Mouse (Mus musculus): ENCODE results near the gene Il16. TPM values are rescaled to one million over a fixed set of nuclear protein-coding genes. Genes with fewer than 3 reads are reported as not detected.
A peak's percentile ranks its signal among the peaks of the same experiment; 100 is the strongest.

The Il16 gene
- total and polyA plus RNA-seq, 2 experiments from 2014 or later: 3.3 to 4.3 TPM

DNA sequence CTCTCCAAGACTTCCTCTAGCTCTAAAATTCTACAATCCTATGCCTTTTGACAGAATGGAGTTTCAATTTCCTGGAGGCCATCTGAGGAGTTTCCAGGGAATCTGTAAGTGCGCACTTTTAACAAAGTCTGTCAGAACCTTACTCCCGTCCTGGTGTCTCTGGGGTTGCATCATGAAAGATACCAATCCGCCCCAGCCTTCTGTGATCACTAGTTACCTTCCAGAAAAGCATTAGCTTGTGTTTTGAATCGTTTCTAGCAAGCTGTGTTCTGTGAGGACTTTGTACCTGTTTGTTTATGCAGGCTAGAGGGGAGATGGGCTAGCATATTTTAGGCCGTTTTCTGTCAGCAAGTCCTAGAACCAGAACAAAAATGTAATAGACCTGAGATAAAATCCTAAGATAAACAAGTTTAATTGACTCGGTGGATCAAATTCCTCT, 112.8 kb downstream of the Il16 start:
- H3K27me3 ChIP-seq (ENCODE audit: control insufficient read depth, insufficient read depth, low read length): no peaks in the 10 kb centered on the region
- DNase-seq (ENCODE audit: low spot score): no peak
- peak overlapping the region; percentile 83 for H3K4me2 ChIP-seq (ENCODE audit: low read depth, low read length)
- WGBS: 20% methylated on average over 6 of the region's 6 CpGs
- H3K27ac ChIP-seq (ENCODE audit: low read depth): peak overlapping the region; percentile 66
- ATAC-seq (ENCODE audit: insufficient read depth, low read depth): no peak
- TF ChIP-seq CTCF (IDR thresholded peaks at IDR 0.05; ENCODE audit: low read depth): no peak
- TF ChIP-seq EP300 (IDR thresholded peaks at IDR 0.05; ENCODE audit: low read depth): no peak
- H3K9ac ChIP-seq (replicated peaks; ENCODE audit: low read depth, low read length): peak overlapping the region; percentile 68; the same call in 1 of the 2 replicates
- H3K9me3 ChIP-seq (replicated peaks; ENCODE audit: control insufficient read depth, low read length): no peaks in the 10 kb centered on the region
- peaks cover 25% of the 10 kb centered on the region for H3K36me3 ChIP-seq (replicated peaks; ENCODE audit: control insufficient read depth, insufficient read depth, low read length)
- H3K4me1 ChIP-seq (ENCODE audit: control insufficient read depth, insufficient read depth): peaks cover 21% of the 10 kb centered on the region
- H3K4me3 ChIP-seq (ENCODE audit: low read depth, low read length): peak overlapping the region; percentile 73

DNA sequence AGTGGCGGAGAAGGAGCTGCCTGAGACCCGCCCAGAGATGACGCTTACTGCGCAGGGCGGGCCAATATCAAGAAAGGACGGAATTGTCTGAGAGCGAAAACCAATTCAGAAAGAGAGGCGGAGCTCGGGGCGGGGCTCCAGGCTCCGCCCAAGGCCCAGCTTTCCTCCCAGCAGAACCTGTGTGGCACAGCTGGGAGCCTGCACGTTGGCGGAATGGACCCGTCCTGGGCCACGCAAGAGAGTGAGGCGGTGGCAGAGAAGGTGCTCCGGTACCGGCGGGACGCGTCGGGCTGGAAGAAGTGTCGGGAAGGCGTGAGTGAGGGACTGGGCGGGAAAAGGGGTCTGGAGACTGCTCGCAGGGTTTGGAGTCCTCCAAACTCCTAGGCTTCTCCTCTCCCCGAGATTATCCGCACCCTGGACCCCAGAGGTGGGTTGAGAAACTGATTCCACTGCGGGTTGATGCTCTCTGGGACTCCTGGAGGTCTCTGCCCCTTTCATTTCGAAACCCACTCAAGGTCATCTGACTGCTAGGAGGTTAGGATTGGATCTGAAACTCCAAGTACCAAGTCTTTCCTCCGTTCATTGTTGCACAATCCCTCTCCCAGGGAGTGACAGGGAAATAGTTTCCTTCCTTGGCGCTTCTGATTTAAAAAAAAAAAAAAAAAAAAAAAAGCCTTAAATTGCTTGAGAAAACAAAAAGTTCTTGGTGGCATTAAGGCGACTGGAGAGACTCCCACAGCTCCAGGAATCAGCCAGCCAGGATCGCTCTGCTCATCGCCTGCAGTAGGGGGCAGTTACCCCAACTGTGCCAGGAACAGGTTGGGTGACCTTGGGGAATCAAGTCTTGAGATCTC, 113.5 kb downstream of the Il16 start, which contains the start of gene Stard5:
Stard5 (plus strand) TSS at position 132 of the 854 bp plus-strand sequence.
- H3K4me3 ChIP-seq (ENCODE audit: low read depth, low read length): peak within 1 kb of the TSS; percentile 73
- H3K4me2 ChIP-seq (ENCODE audit: low read depth, low read length): peak within 1 kb of the TSS; percentile 83
- peak within 1 kb of the TSS; percentile 66 for H3K27ac ChIP-seq (ENCODE audit: low read depth)
- DNase-seq (ENCODE audit: low spot score) (peak; percentile 96), ATAC-seq (ENCODE audit: insufficient read depth, low read depth) (peak; percentile 98)
- WGBS: under 1% methylated on average over 35 of the region's 35 CpGs
- no peaks in the 10 kb centered on the region for H3K27me3 ChIP-seq (ENCODE audit: control insufficient read depth, insufficient read depth, low read length)
- TF ChIP-seq EP300 (IDR thresholded peaks at IDR 0.05; ENCODE audit: low read depth) (no peak), CTCF (IDR thresholded peaks at IDR 0.05; ENCODE audit: low read depth) (0 out of 2 replicates have a peak, but pooled peaks have one; percentile 8)
- H3K9ac ChIP-seq (replicated peaks; ENCODE audit: low read depth, low read length): peak within 1 kb of the TSS; percentile 68
- no peaks in the 10 kb centered on the region for H3K9me3 ChIP-seq (replicated peaks; ENCODE audit: control insufficient read depth, low read length)
- peaks cover 18% of the 10 kb centered on the region for H3K36me3 ChIP-seq (replicated peaks; ENCODE audit: control insufficient read depth, insufficient read depth, low read length)
- H3K4me1 ChIP-seq (ENCODE audit: control insufficient read depth, insufficient read depth): peaks cover 21% of the 10 kb centered on the region

DNA sequence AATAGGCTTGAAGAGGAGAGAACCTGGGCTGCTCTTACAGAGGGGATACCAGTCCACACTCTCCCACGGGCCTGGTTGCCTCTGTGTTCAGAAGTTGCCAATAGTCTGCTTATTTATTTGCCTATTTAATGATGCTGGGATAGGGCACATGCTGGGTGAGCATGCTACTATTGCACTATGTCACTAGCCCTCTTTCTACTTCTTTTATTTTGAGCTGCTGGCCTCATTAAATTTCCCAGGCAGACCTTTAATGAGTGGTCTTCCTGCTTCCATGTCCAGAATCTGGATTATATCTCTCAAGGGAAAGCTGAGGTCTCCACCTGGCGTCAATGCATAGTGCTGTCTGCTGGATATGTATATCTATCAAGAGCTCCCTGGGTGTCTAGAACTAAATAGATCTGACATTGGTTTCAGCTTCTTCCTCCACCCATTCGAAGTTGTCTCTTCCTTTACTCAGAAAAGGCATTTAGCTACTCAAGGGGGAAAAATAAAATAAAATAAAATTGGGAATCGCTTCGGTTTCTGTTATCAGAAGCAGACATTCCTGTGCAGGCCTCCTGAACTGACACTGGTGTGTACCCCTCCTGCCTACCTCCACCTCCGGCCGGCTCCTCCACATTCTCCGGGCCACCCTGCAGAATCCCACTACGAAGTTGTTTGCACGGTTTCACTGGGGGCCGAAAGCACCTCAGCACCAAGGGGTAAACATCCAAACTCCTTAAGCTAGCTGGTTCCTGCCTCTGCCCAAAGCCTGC, 114.3 kb downstream of the Il16 start:
- H3K4me3 ChIP-seq (ENCODE audit: low read depth, low read length): peak overlapping the region; percentile 73
- WGBS: 6% methylated on average over 11 of the region's 11 CpGs
- peaks cover 21% of the 10 kb centered on the region for H3K4me1 ChIP-seq (ENCODE audit: control insufficient read depth, insufficient read depth)
- H3K27ac ChIP-seq (ENCODE audit: low read depth): peak overlapping the region; percentile 59
- H3K27me3 ChIP-seq (ENCODE audit: control insufficient read depth, insufficient read depth, low read length): no peaks in the 10 kb centered on the region
- peak overlapping the region; percentile 83 for H3K4me2 ChIP-seq (ENCODE audit: low read depth, low read length)
- DNase-seq (ENCODE audit: low spot score): no peak
- peak overlapping the region; percentile 68 for H3K9ac ChIP-seq (replicated peaks; ENCODE audit: low read depth, low read length)
- ATAC-seq (ENCODE audit: insufficient read depth, low read depth): no peak
- no peak for TF ChIP-seq EP300 (IDR thresholded peaks at IDR 0.05; ENCODE audit: low read depth)
- TF ChIP-seq CTCF (IDR thresholded peaks at IDR 0.05; ENCODE audit: low read depth): 0 out of 2 replicates have a peak, but pooled peaks have one; percentile 3
- peaks cover 10% of the 10 kb centered on the region for H3K36me3 ChIP-seq (replicated peaks; ENCODE audit: control insufficient read depth, insufficient read depth, low read length)
- H3K9me3 ChIP-seq (replicated peaks; ENCODE audit: control insufficient read depth, low read length): no peaks in the 10 kb centered on the region

DNA sequence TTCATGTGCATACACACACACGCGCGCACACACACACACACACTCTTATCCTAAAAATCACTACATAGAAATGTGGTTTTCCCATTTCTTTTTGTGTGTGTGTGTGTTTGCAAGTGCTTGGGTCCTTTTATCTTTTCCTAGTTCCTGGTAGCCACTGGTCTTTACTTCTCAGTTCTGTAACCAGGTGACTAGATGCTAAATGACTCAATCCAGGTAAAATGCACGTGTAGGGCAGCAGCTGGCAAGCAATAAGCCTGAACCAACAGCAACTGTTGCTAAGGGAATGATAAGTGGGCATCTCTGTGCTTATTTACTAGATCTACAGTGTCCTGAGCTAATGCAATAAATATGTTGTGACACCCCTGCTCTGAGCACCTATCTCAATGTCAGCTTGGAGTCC, 118.2 kb downstream of the Il16 start:
- Histone ChIP-seq H3K4me1 (ENCODE audit: control insufficient read depth, insufficient read depth) (peaks cover 8% of the 10 kb centered on the region; the same call in 1 of the 2 replicates), H3K4me3 (ENCODE audit: low read depth, low read length) (no peak overlapping the region), H3K27me3 (ENCODE audit: control insufficient read depth, insufficient read depth, low read length) (no peaks in the 10 kb centered on the region), H3K9me3 (replicated peaks; ENCODE audit: control insufficient read depth, low read length) (no peaks in the 10 kb centered on the region), H3K9ac (replicated peaks; ENCODE audit: low read depth, low read length) (no peak overlapping the region), H3K36me3 (replicated peaks; ENCODE audit: control insufficient read depth, insufficient read depth, low read length) (no peaks in the 10 kb centered on the region), H3K27ac (ENCODE audit: low read depth) (no peak overlapping the region), H3K4me2 (ENCODE audit: low read depth, low read length) (no peak overlapping the region)
- no peak for DNase-seq (ENCODE audit: low spot score)
- TF ChIP-seq CTCF (IDR thresholded peaks at IDR 0.05; ENCODE audit: low read depth): no peak
- TF ChIP-seq EP300 (IDR thresholded peaks at IDR 0.05; ENCODE audit: low read depth): no peak
- 85% methylated on average over 4 of the region's 4 CpGs for WGBS
- no peak for ATAC-seq (ENCODE audit: insufficient read depth, low read depth)

DNA sequence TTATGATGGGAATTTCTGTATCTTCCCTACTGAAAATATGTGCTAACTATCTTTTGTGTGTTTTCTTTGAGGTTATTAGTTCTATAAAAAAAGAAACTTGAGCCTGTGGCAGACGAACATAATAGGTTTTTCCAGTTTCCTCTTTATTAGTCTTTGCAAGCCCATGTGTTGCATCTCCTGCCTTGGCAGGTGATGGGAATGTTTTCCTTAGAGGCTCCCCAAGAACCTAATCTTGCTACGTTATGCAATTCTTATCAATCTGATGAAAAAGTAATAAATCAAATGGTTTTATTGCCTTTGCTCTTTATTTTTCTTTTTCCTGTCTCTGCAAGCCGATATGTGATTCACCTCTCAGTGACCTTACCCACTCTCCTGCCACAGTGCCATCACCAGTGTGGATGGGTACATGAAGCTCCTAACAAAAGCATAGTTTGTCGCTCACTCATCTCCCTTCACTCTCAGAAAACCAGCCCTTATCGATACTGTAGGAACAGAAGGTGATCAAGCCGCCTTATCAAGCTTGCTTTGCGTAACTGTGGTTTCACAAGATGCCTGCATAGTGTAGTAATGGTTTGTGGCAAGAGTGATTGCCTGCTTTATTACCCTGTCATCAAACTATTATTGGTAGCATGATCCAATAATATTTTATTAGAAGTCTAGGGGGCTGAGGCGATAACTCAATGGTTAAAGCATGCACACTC, 118.8 kb downstream of the Il16 start:
- H3K27me3 ChIP-seq (ENCODE audit: control insufficient read depth, insufficient read depth, low read length): no peaks in the 10 kb centered on the region
- no peak for ATAC-seq (ENCODE audit: insufficient read depth, low read depth)
- H3K4me2 ChIP-seq (ENCODE audit: low read depth, low read length): no peak overlapping the region
- WGBS: 63% methylated on average over 8 of the region's 8 CpGs
- H3K4me1 ChIP-seq (ENCODE audit: control insufficient read depth, insufficient read depth): peaks cover 7% of the 10 kb centered on the region; the same call in 1 of the 2 replicates
- DNase-seq (ENCODE audit: low spot score): no peak
- H3K4me3 ChIP-seq (ENCODE audit: low read depth, low read length): no peak overlapping the region
- no peak overlapping the region for H3K9ac ChIP-seq (replicated peaks; ENCODE audit: low read depth, low read length)
- H3K9me3 ChIP-seq (replicated peaks; ENCODE audit: control insufficient read depth, low read length): no peaks in the 10 kb centered on the region
- TF ChIP-seq EP300 (IDR thresholded peaks at IDR 0.05; ENCODE audit: low read depth) (no peak), CTCF (IDR thresholded peaks at IDR 0.05; ENCODE audit: low read depth) (no peak)
- H3K36me3 ChIP-seq (replicated peaks; ENCODE audit: control insufficient read depth, insufficient read depth, low read length): no peaks in the 10 kb centered on the region
- no peak overlapping the region for H3K27ac ChIP-seq (ENCODE audit: low read depth)
